Mouse (Mus musculus) naive thymus-derived CD4-positive, alpha-beta T cell, adult 2 months (primary cell): ENCODE data around the gene Prpf4b.
A peak's percentile ranks its signal among the peaks of the same experiment; 100 is the strongest.
"Not testable (repeated sequence)": the region's sequence is repeated elsewhere in the genome, so short reads cannot be mapped to it uniquely, and the experiment has no call there.

ENCODE experiments used
- DNase-seq: peaks from one replicate; pipeline ENCODE4 v3.0.0-alpha.2; 2011; ENCODE audit warnings: low read depth

Gene Prpf4b

GRCm38 (mm10) chr13:34875166-34875710 is at the start of gene Prpf4b:
TSS of gene Prpf4b (plus strand) at chr13:34875302.
- peak; percentile 93 for DNase-seq

GRCm38 (mm10) chr13:34826760-34827690 is 48.1 kb upstream of the Prpf4b start:
- DNase-seq: no peak

GRCm38 (mm10) chr13:34827988-34828882 is 46.9 kb upstream of the Prpf4b start:
- no peak for DNase-seq

GRCm38 (mm10) chr13:34842851-34843250 is 32.3 kb upstream of the Prpf4b start:
- no peak for DNase-seq

GRCm38 (mm10) chr13:34850759-34851158 is 24.3 kb upstream of the Prpf4b start:
- no peak for DNase-seq

GRCm38 (mm10) chr13:34851191-34851784 is 23.8 kb upstream of the Prpf4b start:
- DNase-seq: no peak

GRCm38 (mm10) chr13:34857526-34857925 is 17.6 kb upstream of the Prpf4b start:
- peak; percentile 38 for DNase-seq

GRCm38 (mm10) chr13:34859406-34859805 is 15.7 kb upstream of the Prpf4b start:
- no peak for DNase-seq

GRCm38 (mm10) chr13:34861166-34861565 is 13.9 kb upstream of the Prpf4b start:
- not testable (repeated sequence) for DNase-seq

- peak; percentile 84 for DNase-seq
Measured at GRCm38 (mm10) chr13:34864420-34865169, 10.5 kb upstream of the Prpf4b start.

- peak; percentile 93 for DNase-seq
Measured at GRCm38 (mm10) chr13:34873801-34874681, 1.1 kb upstream of the Prpf4b start.

GRCm38 (mm10) chr13:34874736-34875135 is 366 bp upstream of the Prpf4b start:
- not testable (repeated sequence) for DNase-seq

- no peak for DNase-seq
Measured at GRCm38 (mm10) chr13:34875741-34876445, 791 bp downstream of the Prpf4b start.

- DNase-seq: peak; percentile 28
Measured at GRCm38 (mm10) chr13:34876481-34876880, 1.4 kb downstream of the Prpf4b start.

GRCm38 (mm10) chr13:34892871-34893270 is 17.8 kb downstream of the Prpf4b start:
- no peak for DNase-seq

- DNase-seq: peak; percentile 59
Measured at GRCm38 (mm10) chr13:34914614-34915013, 39.5 kb downstream of the Prpf4b start.

GRCm38 (mm10) chr13:34916520-34917167 is 41.5 kb downstream of the Prpf4b start:
- DNase-seq: peak; percentile 26

GRCm38 (mm10) chr13:34924210-34924609 is 49.1 kb downstream of the Prpf4b start, which contains the start of the genes Fam217a and 4933417A18Rik:
TSS of gene Fam217a (minus strand) at chr13:34924310.
TSS of gene 4933417A18Rik (plus strand) at chr13:34924409.
- DNase-seq: no peak
